15 mouse cellular contexts compared by ENCODE assay signal in genomic region chr1:180296088-180296487, GRCm38 (mm10). TPM values are rescaled to one million over a fixed set of nuclear protein-coding genes. Genes with fewer than 3 reads are reported as not detected.
DNase-seq lines count a peak whose midpoint lies in the region; ATAC-seq and TF ChIP-seq lines count a peak whose summit lies in the region.
"Had no signal": no experiment of that assay in that cellular context is flagged by ENCODE, and none has a peak within 500 bp of the region (broad histone marks: within the 10 kb centered on the region; RNA-seq: fewer than 3 reads in every experiment).

No protein-coding gene starts in this region.

- 19% methylated on average over 9 of the region's 9 CpGs for WGBS in spleen, adult 2 months
- 17% methylated on average over 9 of the region's 9 CpGs for WGBS in macrophage (ENCODE audit: missing documents)
- 89% methylated on average over 9 of the region's 9 CpGs for WGBS in forebrain, postnatal 0 days

- H3K27ac ChIP-seq in spleen, adult 2 months (ENCODE audit: insufficient read depth, low read length), result peak overlapping the region; percentile 49
- H3K27ac ChIP-seq in macrophage, result peak overlapping the region; percentile 45
- H3K27ac ChIP-seq in forebrain, postnatal 0 days (ENCODE audit: low read depth, low read length), result no peak overlapping the region
- H3K27ac ChIP-seq: embryonic facial prominence, embryonic 10.5 days; hindbrain, embryonic 10.5 days had no signal

- H3K27me3 ChIP-seq in spleen, adult 2 months (ENCODE audit: control insufficient read depth, insufficient read depth, low read length), result no peaks in the 10 kb centered on the region
- no peaks in the 10 kb centered on the region; the same call in 1 of the 2 replicates for H3K27me3 ChIP-seq in forebrain, postnatal 0 days (ENCODE audit: insufficient read depth, low read length)

- intact Hi-C loops in heart, postnatal 25 days (cut with DNase I), result no loop called here

- no peak overlapping the region for H3K9ac ChIP-seq in forebrain, postnatal 0 days

- no peak for ATAC-seq in forebrain, postnatal 0 days

- TF ChIP-seq CTCF in spleen, adult 2 months (IDR thresholded peaks at IDR 0.05; ENCODE audit: extremely low read depth, insufficient read depth, insufficient read length, insufficient replicate concordance), result no peak
- no peak for TF ChIP-seq CTCF in forebrain, postnatal 0 days (IDR thresholded peaks at IDR 0.05; ENCODE audit: low read depth)

- TF ChIP-seq POLR2A in spleen, adult 2 months (IDR thresholded peaks at IDR 0.05; ENCODE audit: low read depth, low read length), result no peak

- no peaks in the 10 kb centered on the region for H3K79me2 ChIP-seq in macrophage (ENCODE audit: inconsistent target)

- no peaks in the 10 kb centered on the region for H3K9me3 ChIP-seq in forebrain, postnatal 0 days (ENCODE audit: low read length)
- H3K9me3 ChIP-seq: embryonic facial prominence, embryonic 10.5 days; hindbrain, embryonic 10.5 days had no signal

- H3K36me3 ChIP-seq in spleen, adult 2 months (ENCODE audit: control insufficient read depth, insufficient read depth, low read length), result no peaks in the 10 kb centered on the region
- H3K36me3 ChIP-seq in macrophage (ENCODE audit: inconsistent target), result no peaks in the 10 kb centered on the region
- H3K36me3 ChIP-seq in forebrain, postnatal 0 days (ENCODE audit: insufficient read depth), result no peaks in the 10 kb centered on the region
- H3K36me3 ChIP-seq: embryonic facial prominence, embryonic 10.5 days; hindbrain, embryonic 10.5 days had no signal

- H3K4me2 ChIP-seq in forebrain, postnatal 0 days (ENCODE audit: low read depth), result no peak overlapping the region

- H3K4me1 ChIP-seq in spleen, adult 2 months (ENCODE audit: control insufficient read depth, insufficient read depth, insufficient read length), result peaks cover 12% of the 10 kb centered on the region; the same call in 1 of the 2 replicates
- no peaks in the 10 kb centered on the region for H3K4me1 ChIP-seq in forebrain, postnatal 0 days (ENCODE audit: insufficient read depth)

- peak; percentile 31 to 47 for DNase-seq in heart, adult 9 months (ENCODE audit: low spot score in 2 of 2)
- DNase-seq in heart, postnatal 25 days (ENCODE audit: low spot score), result no peak
- DNase-seq in spleen, adult 2 months (ENCODE audit: low read depth in 1 of 2, low spot score in 2 of 2), result peak; percentile 25 to 31
- no peak for DNase-seq in spleen, postnatal 4 days (ENCODE audit: low spot score in 2 of 2)
- DNase-seq in thymus, postnatal 36 days, result peak; percentile 44 to 52
- DNase-seq in forebrain, postnatal 0 days, result no peak
- no peak for DNase-seq in ovary, adult 18-20 months (ENCODE audit: low spot score)
- DNase-seq: adrenal gland, adult 8-10 months; cerebellum, adult 11-12 months; gastrocnemius, postnatal 10 days; kidney, adult 2 months; retina, postnatal 1 day had no signal

- H3K4me3 ChIP-seq in spleen, adult 2 months (ENCODE audit: extremely low read depth, insufficient read depth, insufficient read length), result no peak overlapping the region
- no peak overlapping the region for H3K4me3 ChIP-seq in macrophage (ENCODE audit: inconsistent target)
- no peak overlapping the region for H3K4me3 ChIP-seq in forebrain, postnatal 0 days (ENCODE audit: low read depth, low read length)
- H3K4me3 ChIP-seq: embryonic facial prominence, embryonic 10.5 days; hindbrain, embryonic 10.5 days had no signal

RNA-seq across cellular contexts. Expression of gene Psen2, which starts 32.9 kb away (rescaled TPM):
- 10 to 100 TPM; 12.4 to 13.9 TPM for total RNA-seq in heart, postnatal 25 days (2021)
- polyA plus RNA-seq in spleen, adult 2 months (2012; rRNA removed), result 93.6 and 101 TPM in 2 replicates
- 100 to 1,000 TPM in 16 of 26 experiments, 10 to 100 TPM in 10; 32.5 to 233 (median 114) TPM for total RNA-seq in macrophage (2018; cell fraction: chromatin; rRNA removed)
- total RNA-seq in macrophage (2018; cell fraction: cytosol; rRNA removed), result 100 to 1,000 TPM in 17 of 26 experiments, 10 to 100 TPM in 9; 77.9 to 145 (median 110) TPM
- 100 to 1,000 TPM in 24 of 26 experiments, 10 to 100 TPM in 2; 40.1 to 232 (median 163) TPM for total RNA-seq in macrophage (2018; cell fraction: nucleus; rRNA removed)
- polyA plus RNA-seq in macrophage (2018), result 78.3 to 104 TPM (median 84.9 TPM) in 3 replicates
- 18.9 and 22.8 TPM in 2 replicates for total RNA-seq in forebrain, postnatal 0 days (2014; rRNA removed)
- polyA plus RNA-seq in forebrain, postnatal 0 days (2015; fragmentation: Nextera tagmentation; extraction: Ambion mirVana), result 16.0 and 17.9 TPM in 2 replicates

RNA-seq across cellular contexts. Expression of gene Itpkb, which starts 34.2 kb away (rescaled TPM):
- total RNA-seq in heart, postnatal 25 days (2021), result 10 to 100 TPM; 56.1 to 63.6 TPM
- polyA plus RNA-seq in spleen, adult 2 months (2012; rRNA removed), result 22.9 and 24.7 TPM in 2 replicates
- total RNA-seq in macrophage (2018; cell fraction: chromatin; rRNA removed), result 1,000 to 10,000 TPM in 4 of 26 experiments, 100 to 1,000 TPM in 22; 236 to 1,218 (median 566) TPM
- 100 to 1,000 TPM in 10 of 26 experiments, 10 to 100 TPM in 16; 60.5 to 237 (median 89.4) TPM for total RNA-seq in macrophage (2018; cell fraction: cytosol; rRNA removed)
- 100 to 1,000 TPM; 208 to 665 (median 325) TPM for total RNA-seq in macrophage (2018; cell fraction: nucleus; rRNA removed)
- 43.7 to 63.0 TPM (median 46.1 TPM) in 3 replicates for polyA plus RNA-seq in macrophage (2018)
- total RNA-seq in forebrain, postnatal 0 days (2014; rRNA removed), result 6.4 and 6.5 TPM in 2 replicates
- 1.3 and 1.9 TPM in 2 replicates for polyA plus RNA-seq in forebrain, postnatal 0 days (2015; fragmentation: Nextera tagmentation; extraction: Ambion mirVana)

Comparison
In these comparisons a context has a peak if more than half of its experiments do, and no peak if none do; other contexts are left out.
1. DNase-seq: peak in heart, adult 9 months (2 of 2), spleen, adult 2 months (2 of 2) and thymus, postnatal 36 days (2 of 2); none in heart, postnatal 25 days (single experiment), spleen, postnatal 4 days (0 of 2), forebrain, postnatal 0 days (single experiment) and ovary, adult 18-20 months (single experiment).